Mouse (Mus musculus) heart, embryonic 14.5 days (tissue): ENCODE measurements around the gene Hap1. TPM values are rescaled to one million over a fixed set of nuclear protein-coding genes. Genes with fewer than 3 reads are reported as not detected.

Experiments used
- ATAC-seq: fragments of 200-750 bp; cut with Nextera tagmentation; 2 replicates; pipeline ENCODE4 v1.8.0; 2017; ENCODE audit warnings: low read depth, moderate TSS enrichment; ENCODE audit not compliant: insufficient number of reproducible peaks, insufficient read depth, low FRiP score
- H3K27ac ChIP-seq, 2 experiments: fragments of 200-500 bp in 1 of 2; fragments of 300-500 bp in 1 of 2; sonication (generic) in 1 of 2; replicated peaks in 1 of 2; 2 replicates each; pipeline ENCODE4 v1.5.1; 2012 to 2014; ENCODE audit warnings: low read depth in 2 of 2, low read length in 2 of 2, control low read depth in 1 of 2, mild to moderate bottlenecking in 1 of 2, mixed read lengths in 1 of 2; ENCODE audit not compliant: control insufficient read depth in 1 of 2, insufficient read depth in 1 of 2
- H3K27me3 ChIP-seq: fragments of 300-500 bp; sonication (generic); 2 replicates; pipeline ENCODE4 v1.6.1; 2014; ENCODE audit warnings: mild to moderate bottlenecking, low read length, control low read depth; ENCODE audit not compliant: control insufficient read depth, insufficient read depth
- H3K36me3 ChIP-seq: fragments of 300-500 bp; sonication (generic); 2 replicates; pipeline ENCODE4 v1.6.1; 2014; ENCODE audit warnings: mild to moderate bottlenecking, control low read depth, low read length, mixed read lengths; ENCODE audit not compliant: control insufficient read depth, insufficient read depth
- H3K4me1 ChIP-seq, 2 experiments: fragments of 200-500 bp in 1 of 2; fragments of 300-500 bp in 1 of 2; sonication (generic) in 1 of 2; 2 replicates each; pipeline ENCODE4 v1.6.1; 2012 to 2014; ENCODE audit warnings: low read length in 2 of 2, control low read depth in 1 of 2, mixed read lengths in 1 of 2; ENCODE audit not compliant: control insufficient read depth in 2 of 2, insufficient read depth in 2 of 2
- H3K4me2 ChIP-seq: fragments of 300-500 bp; sonication (generic); 2 replicates; pipeline ENCODE4 v1.6.1; 2014; ENCODE audit warnings: mild to moderate bottlenecking, low read length
- H3K4me3 ChIP-seq, 2 experiments: fragments of 200-500 bp in 1 of 2; fragments of 300-500 bp in 1 of 2; sonication (generic) in 1 of 2; 2 replicates each; pipeline ENCODE4 v1.5.1; 2012 to 2014; ENCODE audit warnings: low read length in 2 of 2, mild to moderate bottlenecking in 2 of 2, control low read depth in 1 of 2, low read depth in 1 of 2, moderate library complexity in 1 of 2; ENCODE audit not compliant: control insufficient read depth in 1 of 2, insufficient read depth in 1 of 2
- H3K9ac ChIP-seq: fragments of 300-500 bp; sonication (generic); 2 replicates; pipeline ENCODE4 v1.6.1; 2014; ENCODE audit warnings: mild to moderate bottlenecking, low read length
- H3K9me3 ChIP-seq: fragments of 300-500 bp; sonication (generic); 2 replicates; pipeline ENCODE4 v1.6.1; 2016; ENCODE audit warnings: low read length, control low read depth; ENCODE audit not compliant: control insufficient read depth
- WGBS: fragments of 180-500 bp; shearing (Covaris S2); extraction: QIAGEN DNeasy Blood & Tissue Kit; methylation state at CpG from one replicate; pipeline ENCODE4 v1.1.7; 2014; 5-methylcytosine and 5-hydroxymethylcytosine counted together
- polyA plus RNA-seq: library from polyadenylated mRNA; unstranded; fragments of >200 nt; fragmentation: Nextera tagmentation; extraction: Ambion mirVana; gene quantifications from 2 replicates; pipeline ENCODE4 v1.2.1, GENCODE M21; 2014

The Hap1 gene
- polyA plus RNA-seq, 1 experiment from 2014 or later: 4.3 TPM

GRCm38 (mm10) chr11:100399727-100400538 is 44.0 kb upstream of the Hap1 start:
- 0 out of 2 replicates have a peak overlapping the region, but pooled peaks have one; percentile 16 for H3K9ac ChIP-seq
- no peak overlapping the region for H3K4me2 ChIP-seq
- no peaks in the 10 kb centered on the region for H3K27me3 ChIP-seq
- H3K4me3 ChIP-seq: no peak overlapping the region
- no peak for ATAC-seq
- H3K9me3 ChIP-seq: no peaks in the 10 kb centered on the region
- H3K36me3 ChIP-seq: 0 out of 2 replicates have a peak, but pooled peaks cover under 1% of the 10 kb centered on the region
- peaks cover 61 to 75% of the 10 kb centered on the region in 2 experiments for H3K4me1 ChIP-seq
- H3K27ac ChIP-seq: peak overlapping the region in 1 of 2 experiments; percentile 99; a peak in 2 of 4 replicates
- 71% methylated on average over 12 of the region's 12 CpGs for WGBS

- WGBS: 67% methylated on average over 9 of the region's 9 CpGs
- no peak overlapping the region for H3K27ac ChIP-seq
Observed at GRCm38 (mm10) chr11:100399320-100399719, 43.4 kb upstream of the Hap1 start.

GRCm38 (mm10) chr11:100398517-100398916 is 42.6 kb upstream of the Hap1 start:
- Histone ChIP-seq H3K4me3 (no peak overlapping the region), H3K27ac (no peak overlapping the region; a peak in 1 of 4 replicates), H3K4me1 (peaks cover 62 to 75% of the 10 kb centered on the region in 2 experiments), H3K27me3 (no peaks in the 10 kb centered on the region), H3K36me3 (peaks cover 7% of the 10 kb centered on the region; the same call in 1 of the 2 replicates), H3K4me2 (no peak overlapping the region), H3K9me3 (no peaks in the 10 kb centered on the region), H3K9ac (no peak overlapping the region)
- ATAC-seq: no peak
- WGBS: 92% methylated on average over 7 of the region's 7 CpGs

More at GRCm38 (mm10) chr11:100399320-100399719, 43.4 kb upstream of the Hap1 start:
- H3K9me3 ChIP-seq: no peaks in the 10 kb centered on the region
- H3K4me2 ChIP-seq: no peak overlapping the region
- H3K4me3 ChIP-seq: no peak overlapping the region
- H3K9ac ChIP-seq: no peak overlapping the region
- no peak for ATAC-seq
- peaks cover 64 to 75% of the 10 kb centered on the region in 2 experiments for H3K4me1 ChIP-seq
- peaks cover 6% of the 10 kb centered on the region; the same call in 1 of the 2 replicates for H3K36me3 ChIP-seq
- no peaks in the 10 kb centered on the region for H3K27me3 ChIP-seq

- peak within 1 kb of the TSS; percentile 85 for H3K4me2 ChIP-seq
- ATAC-seq: peak; percentile 94
- H3K9ac ChIP-seq: peak within 1 kb of the TSS; percentile 93
- peaks cover 11% of the 10 kb centered on the region; the same call in 1 of the 2 replicates for H3K36me3 ChIP-seq
- H3K27ac ChIP-seq: peak within 1 kb of the TSS; percentile 73 to 91
- H3K9me3 ChIP-seq: no peaks in the 10 kb centered on the region
- peaks cover 61 to 75% of the 10 kb centered on the region in 2 experiments for H3K4me1 ChIP-seq
- H3K4me3 ChIP-seq: peak within 1 kb of the TSS; percentile 73 to 88
- WGBS: 1% methylated on average over 37 of the region's 37 CpGs
- H3K27me3 ChIP-seq: no peaks in the 10 kb centered on the region
Observed at GRCm38 (mm10) chr11:100397600-100398389, 41.9 kb upstream of the Hap1 start, which contains the start of gene Jup. Gene Jup (minus strand): TSS chr11:100397763.

GRCm38 (mm10) chr11:100396886-100397599 is 41.1 kb upstream of the Hap1 start:
- Histone ChIP-seq H3K9me3 (no peaks in the 10 kb centered on the region), H3K27ac (peak overlapping the region; percentile 73 to 91), H3K4me2 (peak overlapping the region; percentile 85), H3K4me1 (peaks cover 60 to 75% of the 10 kb centered on the region in 2 experiments), H3K36me3 (peaks cover 18% of the 10 kb centered on the region; the same call in 1 of the 2 replicates), H3K27me3 (no peaks in the 10 kb centered on the region), H3K9ac (peak overlapping the region; percentile 93), H3K4me3 (peak overlapping the region; percentile 73 to 88)
- WGBS: under 1% methylated on average over 36 of the region's 42 CpGs
- ATAC-seq: 0 out of 2 replicates have a peak, but pooled peaks have one; percentile 25

GRCm38 (mm10) chr11:100395861-100396631 is 40.1 kb upstream of the Hap1 start:
- H3K4me3 ChIP-seq: peak overlapping the region; percentile 73 to 88
- no peaks in the 10 kb centered on the region for H3K9me3 ChIP-seq
- H3K4me2 ChIP-seq: peak overlapping the region; percentile 85
- peaks cover 18% of the 10 kb centered on the region; the same call in 1 of the 2 replicates for H3K36me3 ChIP-seq
- ATAC-seq: no peak
- no peaks in the 10 kb centered on the region for H3K27me3 ChIP-seq
- H3K9ac ChIP-seq: peak overlapping the region; percentile 93
- H3K4me1 ChIP-seq: peaks cover 57 to 75% of the 10 kb centered on the region in 2 experiments
- 5% methylated on average over 17 of the region's 17 CpGs for WGBS
- peak overlapping the region; percentile 79 to 91 for H3K27ac ChIP-seq
